Mouse (Mus musculus) NIH3T3 (cell line): ENCODE results near the gene Gng12.
"Not testable (repeated sequence)": the region's sequence is repeated elsewhere in the genome, so short reads cannot be mapped to it uniquely, and the experiment has no call there.

Source experiments
- DNase-seq: peaks from one replicate; pipeline ENCODE4 v3.0.0-alpha.2; 2012; ENCODE audit warnings: low read depth

The Gng12 gene

DNA sequence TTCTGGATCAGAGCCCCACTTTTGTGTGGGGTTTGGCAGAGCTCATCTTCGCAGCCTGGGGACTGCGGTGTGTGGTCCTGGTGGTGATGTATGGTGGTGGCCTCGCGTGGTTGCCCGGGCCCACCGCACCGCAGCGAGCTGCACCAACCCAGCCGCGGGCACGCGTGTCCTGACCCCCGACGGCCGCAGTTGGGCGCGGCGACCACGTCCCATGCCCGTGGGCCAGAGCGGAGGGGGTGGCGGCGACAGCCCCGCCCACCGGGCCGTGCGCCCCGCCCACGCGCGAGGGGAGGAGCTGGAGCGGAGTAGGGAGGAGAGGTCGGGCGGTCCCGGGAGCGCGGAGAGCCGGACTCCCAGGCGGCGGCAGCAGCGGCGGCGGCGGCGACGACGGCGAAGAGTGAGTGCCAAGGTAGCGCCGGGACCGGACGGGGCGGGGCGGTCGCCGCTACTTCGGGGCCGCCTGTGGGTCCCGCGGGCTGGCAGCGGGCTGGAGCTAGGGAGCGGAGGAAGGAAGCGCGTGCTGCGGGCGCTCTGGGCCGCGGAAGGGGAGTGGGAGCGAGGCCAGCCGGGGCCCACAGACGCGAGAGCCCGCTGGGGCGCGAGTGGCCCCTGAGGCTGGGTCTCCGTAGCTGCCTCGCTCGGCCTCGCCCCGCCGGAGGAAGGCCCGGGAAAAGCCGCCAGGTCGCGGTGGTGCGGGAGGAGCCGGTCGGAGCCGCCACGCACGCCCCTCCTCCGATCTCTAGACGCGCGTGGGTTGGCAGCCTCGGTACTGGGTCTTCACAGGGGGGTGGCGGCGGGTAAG lies at the start of gene Gng12:
Gene Gng12, plus strand, starts transcription at position 279 of the 802 bp plus-strand sequence.
- peak; percentile 91 for DNase-seq

DNA sequence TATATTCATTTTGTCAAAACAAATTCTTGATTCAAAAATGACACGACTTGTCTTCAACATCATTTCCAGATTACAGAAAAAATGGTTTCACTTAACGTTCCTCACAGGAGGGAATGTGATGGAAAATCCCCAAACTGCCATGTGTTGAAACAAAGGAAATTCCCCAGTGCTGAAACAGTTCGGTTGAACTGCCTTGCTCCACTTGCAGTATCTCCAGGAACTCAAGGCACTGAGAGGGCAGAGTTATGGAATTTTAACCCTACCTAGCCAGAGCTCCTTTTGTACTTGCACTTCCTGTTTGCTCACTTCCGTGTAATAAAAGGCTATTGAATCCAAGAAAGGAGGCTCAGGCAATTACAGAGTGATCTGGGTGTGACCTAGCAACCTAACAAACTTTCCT lies 47.3 kb upstream of the Gng12 start:
- peak; percentile 80 for DNase-seq

DNA sequence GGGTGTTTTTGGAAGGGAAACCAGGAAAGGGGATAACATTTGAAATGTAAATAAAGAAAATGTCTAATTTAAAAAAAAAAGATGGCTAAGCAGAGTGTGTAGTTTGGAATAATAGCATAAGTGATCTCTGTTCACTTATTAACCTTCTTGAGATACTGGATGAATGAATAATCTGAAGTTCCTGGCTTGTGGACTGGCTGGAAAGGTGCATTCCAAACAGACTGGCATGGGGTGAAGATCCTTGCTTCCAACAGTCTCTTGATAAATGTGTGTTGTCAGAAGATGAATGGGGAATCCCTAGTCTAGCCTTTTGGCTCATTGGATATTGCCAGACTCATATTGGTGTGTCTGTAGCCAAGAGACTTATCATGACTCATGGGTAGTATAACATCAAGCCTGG lies 40.0 kb upstream of the Gng12 start:
- DNase-seq: peak; percentile 8

DNA sequence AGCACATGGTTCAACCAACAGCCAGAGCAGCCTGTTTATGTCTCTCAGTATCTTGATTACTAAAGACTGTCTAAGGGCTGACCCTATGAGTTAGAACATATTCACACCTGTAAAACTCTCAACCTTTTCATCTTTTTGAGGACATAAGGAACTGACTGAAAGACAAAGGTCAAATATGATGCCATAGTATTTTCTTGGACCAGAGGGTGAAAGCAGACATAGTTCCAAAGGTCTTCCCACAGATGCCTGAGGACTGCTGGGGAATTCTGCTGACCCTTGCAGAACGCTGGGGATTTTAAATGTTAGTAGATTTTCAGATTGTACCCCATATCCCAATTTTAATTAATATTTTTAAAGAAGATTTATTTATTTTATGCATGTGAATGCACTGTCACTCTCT lies 37.8 kb upstream of the Gng12 start:
- no peak for DNase-seq

DNA sequence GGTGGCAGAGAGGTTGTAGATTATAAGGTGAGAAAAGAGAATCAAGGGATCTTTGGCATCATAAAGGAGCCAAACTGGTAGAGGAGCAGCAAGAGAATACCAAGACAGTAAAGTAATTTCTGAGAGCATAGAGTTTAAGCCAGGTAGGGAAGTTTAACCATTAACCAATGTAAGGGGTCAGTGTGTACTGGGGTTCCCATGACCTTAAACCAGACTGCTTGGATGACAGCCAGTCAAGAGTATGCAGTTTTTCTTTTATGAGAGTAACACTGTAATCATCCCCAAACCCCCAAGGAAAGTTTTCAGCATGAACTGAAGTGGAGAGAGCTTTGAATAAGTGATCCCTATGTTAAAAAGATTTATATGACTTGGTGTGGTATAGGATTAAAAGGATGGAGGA lies 36.8 kb upstream of the Gng12 start:
- no peak for DNase-seq

DNA sequence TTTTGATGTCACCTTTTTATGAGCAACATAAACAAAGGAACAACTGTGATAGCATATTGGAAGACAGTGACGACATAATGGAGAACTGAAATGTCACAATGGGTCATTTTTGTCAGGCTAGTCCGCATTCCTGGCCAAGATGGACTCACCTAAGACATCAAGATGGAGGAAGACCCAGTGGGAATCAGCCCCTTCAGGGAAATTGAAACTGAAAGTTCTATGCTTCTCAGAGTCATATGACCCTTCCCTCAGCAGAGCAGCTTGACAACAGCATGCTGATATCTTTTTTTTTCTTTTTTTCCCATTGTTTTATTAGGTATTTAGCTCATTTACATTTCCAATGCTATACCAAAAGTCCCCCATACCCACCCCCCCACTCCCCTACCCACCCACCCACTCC lies 31.7 kb upstream of the Gng12 start:
- DNase-seq: peak; percentile 47

DNA sequence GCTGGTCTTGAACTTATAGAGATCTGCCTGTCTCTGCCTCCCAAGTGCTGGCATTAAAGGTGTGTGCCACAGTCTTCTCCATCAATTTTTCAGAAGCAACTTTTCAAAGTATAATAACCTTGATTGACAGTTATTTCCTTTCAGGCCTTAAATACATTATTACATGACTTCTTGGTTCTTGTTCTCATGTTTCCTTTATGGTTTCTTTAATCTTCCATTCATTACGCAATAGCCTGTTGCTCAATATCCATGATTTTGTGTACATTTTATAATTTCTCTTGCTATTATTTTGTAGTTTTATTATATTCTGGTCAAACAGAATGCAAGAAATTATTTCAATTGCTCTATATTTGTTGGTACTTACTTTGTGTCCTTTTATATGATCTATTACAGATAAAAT lies 29.9 kb upstream of the Gng12 start:
- no peak for DNase-seq

DNA sequence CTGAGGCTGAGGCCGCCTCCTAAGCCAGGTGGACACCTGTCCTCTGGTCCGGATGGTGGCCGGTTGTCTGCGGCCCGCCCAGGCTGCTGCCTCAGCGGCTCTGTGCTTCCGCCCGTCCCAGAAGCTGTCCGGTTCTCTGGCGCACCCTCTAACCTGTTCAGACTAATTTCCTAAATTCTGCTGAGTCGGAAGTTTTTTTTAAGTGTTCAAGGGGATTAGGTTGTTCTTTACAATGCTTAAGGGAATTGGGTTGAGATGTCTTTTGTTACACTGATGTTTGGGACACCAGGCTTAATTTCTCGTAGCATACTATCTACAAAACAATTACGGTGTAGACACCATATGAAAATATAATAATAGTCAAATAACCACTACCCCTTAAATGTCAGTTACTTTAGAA lies 19.1 kb upstream of the Gng12 start:
- DNase-seq: not testable (repeated sequence)

DNA sequence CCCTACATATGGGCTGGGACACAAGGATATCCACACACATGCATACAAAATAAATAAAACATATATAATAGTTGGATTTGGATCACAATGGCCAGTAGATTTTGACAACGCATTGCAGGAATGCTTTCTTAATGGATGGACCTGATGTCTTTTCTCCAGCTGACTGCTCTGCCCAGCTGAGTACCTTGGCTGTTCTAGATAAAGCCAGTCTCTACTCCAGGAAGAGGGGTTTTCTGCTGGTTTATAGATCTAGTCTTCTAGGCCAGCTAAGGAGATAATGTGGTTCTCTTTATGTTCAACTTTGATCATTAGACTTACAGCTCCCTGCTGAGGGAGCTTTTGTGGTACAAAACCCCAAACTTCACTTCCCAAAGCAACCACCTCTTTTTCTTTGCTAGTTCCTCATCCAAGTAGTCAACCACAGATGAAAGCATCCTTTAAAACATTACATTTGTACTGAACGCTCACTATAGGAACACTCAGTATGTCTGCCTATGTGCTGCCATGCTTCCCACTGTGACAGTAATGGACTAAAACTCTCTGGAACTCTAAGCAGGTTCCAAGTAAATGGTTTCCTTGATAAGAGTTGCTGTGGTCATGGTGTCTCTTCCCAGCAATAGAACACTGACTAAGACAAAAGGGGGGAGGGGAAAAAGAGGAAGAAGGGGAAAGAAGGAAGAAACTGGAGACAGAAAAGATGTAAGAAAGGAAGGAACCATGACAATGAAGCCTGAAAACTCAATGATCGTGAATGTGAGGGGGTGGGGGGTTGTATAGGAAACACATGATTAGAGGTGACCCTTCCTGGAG lies 5.6 kb upstream of the Gng12 start:
- DNase-seq: no peak

DNA sequence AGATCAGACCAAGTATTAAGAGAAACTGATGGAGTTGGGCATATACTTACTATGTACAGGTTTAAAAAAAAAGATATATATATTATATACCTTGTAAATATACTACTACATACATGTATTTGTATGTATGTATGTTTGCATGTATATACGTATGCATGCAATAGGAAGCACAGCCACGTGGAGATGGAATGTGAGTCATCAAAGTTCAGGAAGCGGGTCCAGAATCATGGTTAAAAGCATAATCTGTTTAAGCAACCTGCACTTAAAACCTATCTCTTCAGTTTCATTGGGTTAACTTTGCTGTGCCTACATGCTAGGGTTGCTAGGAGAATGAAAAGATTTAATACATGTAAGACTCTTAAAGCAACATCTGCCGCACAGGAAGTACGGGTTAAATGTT lies 2.2 kb upstream of the Gng12 start:
- DNase-seq: no peak

DNA sequence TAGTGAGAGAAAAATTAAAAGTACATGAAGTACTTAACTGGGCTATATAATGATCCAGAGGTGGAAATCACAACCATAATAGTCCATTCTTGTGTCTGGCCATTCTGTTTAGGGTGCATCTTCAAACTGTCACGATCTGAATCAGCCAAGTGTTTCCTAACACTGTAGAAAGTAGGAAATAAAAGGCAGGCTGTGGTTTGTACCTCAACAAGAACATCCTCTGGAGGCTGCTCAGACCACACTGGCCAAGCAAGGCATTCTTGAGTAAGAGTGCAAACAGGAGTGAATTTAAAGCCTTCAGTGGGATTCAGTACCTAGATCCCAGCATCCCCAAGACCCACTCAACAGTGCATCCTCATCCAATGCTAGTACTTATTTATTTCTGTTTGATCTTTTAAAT lies 1.2 kb upstream of the Gng12 start:
- no peak for DNase-seq

DNA sequence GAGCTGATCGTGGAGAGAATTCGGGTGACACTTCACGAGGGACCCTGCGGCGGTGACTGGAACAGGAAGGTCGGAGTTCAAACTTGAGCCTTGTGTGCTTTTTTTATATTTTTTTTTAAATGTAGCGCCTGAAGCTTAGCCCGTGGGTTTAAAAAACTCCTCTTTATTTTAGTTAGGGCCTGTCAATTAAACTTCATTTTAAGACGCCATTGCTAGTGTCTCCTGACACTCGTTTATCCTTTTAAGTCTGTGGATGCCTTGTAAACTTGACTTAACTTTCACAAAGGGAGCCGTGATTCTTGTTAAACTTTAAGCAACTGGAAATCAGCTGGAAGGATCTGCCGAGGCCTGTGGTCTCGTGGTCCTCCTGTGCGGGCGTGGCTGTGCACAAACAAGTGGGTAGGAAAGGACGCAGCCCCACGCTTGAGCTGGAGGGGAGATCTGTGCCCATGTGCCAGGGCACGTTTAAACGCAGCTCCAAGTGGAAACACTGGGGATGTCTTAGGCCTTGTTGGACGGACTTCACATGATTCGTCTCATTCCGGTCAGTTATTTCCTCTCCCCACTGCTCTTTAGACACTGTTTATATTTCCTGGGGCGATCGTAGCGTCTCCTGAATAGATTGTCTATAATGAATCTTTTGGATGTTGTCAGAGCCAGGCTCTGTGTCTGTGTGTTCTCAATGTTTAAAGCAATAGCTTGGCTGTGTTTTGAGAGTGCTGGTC lies 886 bp downstream of the Gng12 start:
- DNase-seq: peak; percentile 67

DNA sequence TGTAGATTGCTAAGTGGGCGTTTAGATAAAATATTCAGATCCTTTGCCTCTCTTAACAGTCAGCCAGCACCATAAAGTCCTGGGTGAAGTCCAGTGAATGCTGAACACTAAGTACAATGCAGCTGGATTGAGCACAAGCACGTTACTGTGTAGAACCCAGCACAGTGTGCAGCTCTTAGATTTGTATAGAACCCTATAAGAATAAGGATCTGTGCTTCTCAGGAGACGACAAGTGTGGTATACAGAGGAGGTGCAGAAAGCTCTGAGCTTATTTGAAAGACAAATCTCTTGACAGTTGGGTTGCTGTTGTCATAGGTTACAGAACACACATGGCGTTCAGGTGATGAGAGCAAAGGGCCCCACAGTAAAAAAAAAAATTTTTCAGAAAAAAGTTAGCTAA lies 1.8 kb downstream of the Gng12 start:
- DNase-seq: peak; percentile 26

DNA sequence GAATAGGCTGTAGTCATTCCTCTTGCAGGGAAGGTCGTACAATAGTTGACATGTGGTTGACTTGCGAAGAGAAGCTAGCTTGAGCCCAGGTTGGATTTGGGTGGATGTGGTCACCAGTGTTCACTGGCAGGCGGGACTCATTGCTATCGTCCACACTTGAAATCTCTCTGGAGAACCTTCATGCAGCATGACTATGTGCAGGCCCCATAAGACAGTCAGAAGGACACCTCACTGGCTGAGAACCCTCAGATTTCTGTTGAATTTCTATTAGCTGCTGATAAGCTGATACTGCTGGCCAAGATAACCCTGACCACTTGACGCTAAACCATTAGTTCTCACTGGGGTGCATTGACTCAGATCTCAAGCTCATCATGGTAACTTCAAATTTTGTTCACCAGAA lies 5.7 kb downstream of the Gng12 start:
- DNase-seq: no peak

DNA sequence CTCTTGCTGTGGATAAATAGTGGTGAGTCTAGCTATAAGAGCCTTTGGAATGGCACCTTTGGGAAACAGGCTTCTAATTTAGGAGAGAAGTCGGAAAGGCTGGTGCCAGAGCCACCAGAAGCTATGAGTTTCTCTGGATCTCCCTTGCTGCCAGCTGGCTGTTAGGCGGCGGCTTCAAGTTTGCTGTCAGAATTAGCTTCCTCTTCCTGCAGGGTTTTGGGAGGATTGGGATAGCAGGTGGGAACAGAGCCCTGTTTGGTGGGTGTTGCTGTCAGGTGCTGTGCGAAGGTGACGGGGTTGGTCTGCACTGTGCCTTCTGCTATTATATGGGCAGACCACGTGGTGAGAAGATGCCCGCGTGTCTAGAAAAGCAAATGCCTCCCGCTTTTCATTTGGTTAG lies 7.0 kb downstream of the Gng12 start:
- DNase-seq: no peak

DNA sequence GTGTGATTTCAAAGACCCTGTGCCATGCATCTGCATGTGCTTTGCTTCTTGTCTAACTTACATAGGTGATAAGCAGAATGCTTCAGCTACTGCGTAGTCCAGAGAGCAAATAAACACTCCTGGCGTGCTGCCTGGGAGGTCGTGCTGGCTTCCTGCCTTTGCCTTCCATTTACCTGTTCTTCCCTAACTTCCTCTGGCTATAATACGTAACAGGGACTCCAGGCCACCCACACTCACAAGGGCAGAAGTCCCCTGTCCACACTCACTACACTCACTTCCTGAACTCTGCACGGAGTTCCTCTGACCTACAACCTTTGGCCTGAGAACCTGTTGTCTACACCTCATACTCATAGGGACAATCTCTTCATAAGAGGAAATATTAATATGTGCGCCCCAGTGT lies 7.5 kb downstream of the Gng12 start:
- DNase-seq: no peak

DNA sequence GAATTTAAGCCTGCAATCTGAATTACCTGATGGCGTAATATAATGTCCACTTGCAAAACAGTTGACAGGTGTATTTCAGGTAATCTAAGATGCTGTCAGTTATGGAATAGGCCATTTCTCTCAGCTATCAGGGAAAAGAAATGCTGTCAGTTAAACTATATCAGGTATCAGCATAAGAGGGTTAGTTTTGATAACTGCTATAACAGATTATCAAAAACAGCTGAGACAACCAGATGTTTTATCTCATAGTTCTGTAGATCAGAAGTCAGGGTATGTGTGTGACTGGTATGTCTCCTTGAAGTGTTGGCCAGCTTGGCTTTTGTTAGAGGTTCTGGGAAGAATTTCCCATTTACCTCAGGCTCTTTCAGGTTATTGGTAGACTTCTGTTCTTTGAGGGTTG lies 10.0 kb downstream of the Gng12 start:
- DNase-seq: no peak

DNA sequence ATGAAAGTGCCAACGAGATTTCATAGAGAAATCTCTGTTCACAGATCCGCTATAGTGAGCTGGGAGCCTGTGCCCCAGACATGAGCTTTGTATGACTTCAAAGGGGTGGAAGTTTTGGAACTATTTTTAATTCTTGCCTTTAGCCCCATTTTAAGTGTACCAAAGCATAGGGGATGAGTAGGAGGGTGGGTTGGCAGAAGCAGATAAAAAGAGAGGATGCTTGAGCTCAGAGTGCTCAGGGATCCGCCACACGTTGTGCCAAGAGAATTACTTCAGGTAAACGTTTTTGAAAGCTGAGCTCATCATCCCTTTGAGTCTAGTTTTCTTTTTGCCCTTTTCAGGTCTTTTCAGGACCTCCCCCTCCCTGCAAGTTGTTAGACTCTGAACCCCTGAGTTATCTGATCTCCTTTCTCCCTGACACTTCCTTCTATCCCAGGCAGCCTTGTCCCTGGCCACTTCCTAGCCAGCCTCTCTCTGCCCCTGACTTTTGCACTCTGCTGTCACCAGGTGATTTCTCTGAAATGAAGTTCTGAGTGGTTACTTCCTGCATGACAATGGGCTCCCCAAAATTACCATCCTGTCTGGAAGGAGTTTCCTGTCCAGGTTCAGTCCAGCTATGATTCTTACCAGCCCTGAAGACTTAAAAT lies 12.3 kb downstream of the Gng12 start:
- no peak for DNase-seq

DNA sequence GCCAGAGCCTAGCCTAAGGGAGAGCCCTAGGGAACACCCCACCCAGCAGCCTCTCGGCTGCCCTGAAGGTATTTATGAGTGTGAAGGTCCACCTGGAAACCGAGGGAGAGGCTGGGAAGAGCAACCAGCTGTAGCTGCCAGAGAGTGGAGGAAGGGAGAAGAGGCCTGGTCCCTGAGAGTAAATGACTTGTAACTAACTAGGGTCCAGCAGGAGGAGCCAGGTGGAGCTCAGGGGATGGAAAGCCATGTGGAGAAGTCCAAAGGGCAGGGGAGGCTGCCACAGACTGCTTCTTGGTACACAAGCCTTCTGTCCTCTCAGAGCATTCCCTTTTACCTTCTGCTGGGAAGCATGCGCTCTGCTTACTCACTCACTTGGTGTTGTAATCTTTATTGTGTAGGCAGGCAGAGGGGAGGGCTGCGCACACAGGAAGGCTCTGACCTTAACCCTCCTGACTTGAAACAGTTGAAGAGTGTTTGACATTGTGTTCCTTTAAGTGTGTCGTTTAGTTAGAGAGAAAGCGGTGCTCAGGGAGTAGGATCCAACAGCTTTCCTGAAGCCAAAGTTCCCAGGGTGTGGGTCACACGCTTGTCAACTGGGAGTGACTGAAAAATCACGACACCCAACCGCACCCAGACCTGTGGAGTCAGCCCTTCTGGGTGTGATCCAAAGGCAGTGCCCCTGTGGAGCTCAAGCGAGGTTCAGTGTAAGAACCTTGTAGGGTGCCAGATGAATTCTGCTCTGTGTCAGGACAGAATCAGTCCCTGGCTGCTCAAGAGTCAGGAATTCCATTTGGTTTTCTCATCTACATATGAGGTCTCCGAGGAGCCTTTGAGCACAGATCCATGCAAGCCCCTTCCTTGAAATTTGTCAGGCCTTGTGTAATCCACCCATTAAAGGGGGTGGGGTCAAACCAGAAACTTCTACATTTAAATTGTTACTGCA lies 14.6 kb downstream of the Gng12 start:
- peak; percentile 75 for DNase-seq

DNA sequence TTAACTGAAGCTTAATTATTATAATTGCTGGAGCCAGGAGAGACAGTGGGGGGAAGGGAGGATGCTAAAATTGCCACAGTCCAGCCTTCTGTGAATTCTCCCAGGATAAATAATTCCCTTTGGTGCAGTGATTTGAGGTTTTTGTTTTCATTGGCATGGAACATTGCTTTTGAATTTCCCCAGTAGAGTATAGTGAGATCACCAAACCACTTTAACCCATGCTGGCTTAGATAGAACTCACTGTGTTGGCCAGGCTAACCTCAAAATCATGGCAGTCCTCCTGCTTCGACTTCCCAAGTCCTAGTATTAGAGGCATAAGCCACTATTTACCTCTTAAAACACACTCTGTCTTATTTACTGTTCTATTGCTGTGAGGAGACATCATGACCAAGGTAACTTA lies 17.2 kb downstream of the Gng12 start:
- DNase-seq: peak; percentile 44

DNA sequence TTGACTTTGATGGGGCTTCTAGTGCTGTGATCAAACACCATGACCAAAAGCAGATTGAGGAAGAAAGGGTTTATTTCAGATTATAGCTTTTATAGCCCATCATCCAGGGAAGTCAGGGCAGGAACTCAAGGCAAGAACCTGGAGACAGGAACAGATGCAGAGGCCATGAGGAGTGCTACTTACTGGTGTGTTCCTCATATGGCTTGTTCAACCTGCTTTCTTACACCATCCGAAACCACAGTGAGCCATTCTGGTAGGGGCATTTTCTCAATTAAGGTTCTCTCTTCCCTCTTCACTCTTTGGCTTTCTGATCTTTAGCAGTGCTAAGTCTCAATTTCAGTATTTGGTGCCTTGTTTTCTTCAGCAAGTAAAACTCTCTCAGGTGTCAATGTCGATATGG lies 19.4 kb downstream of the Gng12 start:
- DNase-seq: no peak
